Mouse (Mus musculus) T-helper 1 cell (primary cell): ENCODE data around the gene Celf2.

Source experiments
- in situ Hi-C: fragments of 300-600 bp; cut with MboI, MseI; formaldehyde crosslinking; loops from one replicate; pipeline ENCODE4 v1.15.1; 2025; ENCODE audit warnings: high pct_unique_total_duplicates

Celf2 gene

DNA sequence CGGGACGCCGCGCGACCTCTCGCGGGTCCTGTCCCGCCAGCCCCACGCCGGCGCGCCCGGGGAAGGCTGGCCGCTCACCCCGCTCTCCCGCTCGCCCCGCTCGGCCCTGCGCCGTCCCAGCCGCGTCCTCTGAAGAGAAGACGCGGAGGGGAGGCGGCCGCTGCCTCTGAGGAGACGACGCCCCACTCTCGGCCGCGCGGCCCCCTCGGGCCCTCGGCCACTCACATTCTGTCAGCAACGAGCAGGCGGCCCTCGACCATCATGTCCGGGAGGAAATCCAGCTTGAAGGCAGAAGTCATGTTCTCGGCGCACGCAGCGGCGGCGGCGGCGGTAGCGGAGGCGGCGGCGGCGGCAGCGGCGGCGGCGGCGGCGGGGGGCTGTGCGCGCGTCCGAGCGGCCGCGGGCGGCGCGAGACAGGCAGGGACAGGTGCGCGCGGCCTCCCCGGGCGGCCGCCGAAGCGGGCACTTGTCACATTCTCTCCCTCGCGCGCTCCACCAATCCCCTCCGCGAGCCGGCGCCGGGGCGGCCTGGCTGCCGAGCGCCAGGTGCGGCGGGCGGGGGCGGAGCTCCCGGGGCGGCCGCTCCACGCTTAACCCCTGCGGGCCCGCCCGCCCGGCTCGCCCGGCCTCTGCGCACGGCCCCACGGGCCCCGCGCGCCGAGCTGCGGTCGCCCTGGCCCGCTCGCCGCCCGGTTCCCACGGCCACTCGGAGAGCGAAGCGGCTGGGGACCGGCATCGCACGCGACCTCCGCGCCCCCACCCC is 637.1 kb downstream of the Celf2 start:
- in situ Hi-C loops, result no loop called here

DNA sequence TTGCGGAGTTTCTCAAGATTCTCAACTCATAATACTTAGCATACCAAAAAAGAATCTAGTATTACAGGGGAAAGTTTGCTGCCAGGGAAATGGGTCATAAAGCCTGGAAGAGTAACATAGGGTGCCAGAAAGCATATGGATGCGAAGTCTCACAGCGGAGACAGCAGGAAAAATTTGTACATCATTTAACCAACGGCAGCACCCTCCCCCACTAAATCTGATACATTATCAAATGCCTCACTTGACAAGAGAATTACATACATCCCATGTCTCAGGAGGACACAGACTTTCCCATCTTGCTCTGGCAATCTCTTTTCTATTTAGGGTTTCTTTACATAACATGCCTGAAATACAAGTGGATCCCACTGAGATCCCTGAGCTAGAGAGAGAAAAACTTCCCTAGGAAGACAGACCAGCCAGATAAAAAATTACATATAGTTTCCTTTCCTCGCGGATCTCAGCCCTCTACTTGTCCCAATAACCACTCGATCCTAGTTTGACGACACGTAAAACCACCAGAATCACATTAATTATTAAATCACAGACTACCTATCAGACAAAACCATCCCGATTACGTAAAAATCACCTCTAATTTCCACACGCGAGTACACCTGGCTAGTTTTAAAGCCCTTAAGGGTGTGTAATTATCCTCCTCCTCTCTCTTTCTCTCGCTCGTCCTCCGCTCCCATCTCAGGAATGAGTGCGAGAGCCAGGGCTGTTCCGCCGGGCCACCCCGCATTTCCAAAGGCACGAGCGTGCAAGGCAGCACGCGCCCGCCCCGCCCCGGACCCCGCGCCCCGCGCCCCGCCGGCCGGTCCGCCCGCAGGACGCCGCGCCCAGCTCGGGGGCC is 637.9 kb downstream of the Celf2 start:
- in situ Hi-C loops, result no loop called here

DNA sequence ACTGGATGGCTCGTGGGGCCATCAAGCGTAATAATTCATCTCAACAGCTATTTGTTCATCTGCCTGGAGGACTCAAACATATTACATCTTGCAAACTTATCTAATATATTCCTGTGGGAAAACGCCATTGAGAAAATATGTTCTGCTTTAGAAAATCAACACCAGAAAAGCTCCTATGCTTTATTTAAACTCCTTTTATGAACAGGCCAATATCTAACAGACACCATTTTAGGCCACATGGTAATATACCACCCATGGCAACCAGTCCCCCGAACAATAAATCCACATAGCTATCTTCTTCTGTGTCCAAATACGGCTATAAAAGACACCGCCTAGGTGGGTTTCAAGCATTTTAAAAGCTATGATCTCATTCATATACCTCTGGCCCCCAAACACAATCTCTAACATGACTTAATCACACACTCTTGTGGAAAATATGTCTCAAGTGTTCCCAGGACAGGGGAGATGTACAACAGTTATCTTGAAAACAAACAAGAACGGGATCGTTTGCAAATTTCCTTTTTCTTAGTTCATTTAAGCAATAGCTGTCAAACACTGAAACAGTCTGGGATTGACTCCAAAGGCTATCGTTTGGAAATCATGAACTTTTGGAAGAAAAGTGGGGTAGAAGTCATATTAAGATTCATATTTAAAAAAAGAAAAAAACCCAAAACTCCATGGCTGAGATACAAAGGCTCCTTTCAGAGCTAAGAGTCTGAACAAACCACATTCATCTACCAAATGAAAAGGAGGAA is 639.2 kb downstream of the Celf2 start:
- in situ Hi-C loops, result no loop called here

DNA sequence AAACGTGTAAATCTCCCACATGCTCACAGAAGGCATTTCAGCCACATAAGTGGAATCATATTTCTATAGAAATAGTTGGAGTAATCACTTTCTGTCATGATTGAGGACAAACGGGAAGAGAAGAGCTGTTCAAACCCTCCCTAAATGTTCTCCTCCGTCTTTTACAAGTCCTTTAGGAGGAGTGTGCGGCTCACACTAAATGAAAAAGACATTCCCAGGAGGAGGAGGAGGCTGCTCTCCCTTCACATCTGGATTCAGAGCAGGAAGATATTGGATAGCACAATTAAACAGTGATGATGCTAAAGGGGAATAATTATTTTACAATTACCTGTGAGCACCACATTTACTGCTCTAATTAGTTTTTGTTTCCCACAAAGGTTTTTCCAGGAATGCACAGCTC is 642.1 kb downstream of the Celf2 start:
- in situ Hi-C loops, result no loop called here

DNA sequence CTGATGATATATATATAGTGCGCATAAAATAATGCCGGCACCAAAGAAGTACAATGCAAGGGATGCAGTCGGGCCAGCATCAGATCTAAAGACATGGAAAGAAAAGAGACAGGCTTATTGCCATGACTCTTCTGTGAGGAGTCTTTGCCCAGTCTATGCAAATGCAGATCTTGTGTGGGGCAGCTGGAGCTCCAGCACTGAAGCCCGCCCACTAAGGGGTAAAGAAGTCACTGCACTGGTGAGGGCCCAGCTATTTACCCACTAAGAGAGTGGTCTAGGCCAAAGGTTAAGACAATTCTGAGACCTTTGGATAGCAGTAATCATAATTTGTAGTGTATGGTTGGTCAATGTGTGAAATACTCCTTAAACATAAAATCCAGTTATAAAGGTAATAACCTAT is 643.6 kb downstream of the Celf2 start:
- in situ Hi-C loops, result no loop called here

DNA sequence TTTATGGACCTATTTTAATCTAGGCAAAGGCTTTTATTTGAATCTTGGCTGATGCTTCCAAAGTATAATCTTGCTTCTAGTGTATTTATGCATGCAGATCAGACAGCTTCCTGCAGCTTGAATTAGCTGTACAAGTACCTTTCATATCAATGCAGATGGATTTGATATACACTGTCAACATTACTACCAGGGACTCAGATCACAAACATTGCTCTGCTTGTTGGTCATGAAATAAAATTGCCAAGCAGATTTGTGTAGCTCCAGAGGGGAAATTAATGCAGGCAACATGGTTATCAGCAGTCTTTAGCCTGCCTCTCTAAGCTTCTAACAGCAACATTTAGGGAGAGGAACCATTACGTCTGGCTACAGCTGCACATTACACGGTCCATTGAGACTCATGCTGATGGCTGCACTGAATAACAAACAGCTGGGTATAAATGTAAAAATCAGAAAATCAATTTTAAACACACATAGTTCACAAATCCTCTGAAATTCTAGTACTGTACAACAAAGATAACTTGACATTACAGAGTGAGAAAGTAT is 659.2 kb downstream of the Celf2 start:
- in situ Hi-C loops, result no loop called here

DNA sequence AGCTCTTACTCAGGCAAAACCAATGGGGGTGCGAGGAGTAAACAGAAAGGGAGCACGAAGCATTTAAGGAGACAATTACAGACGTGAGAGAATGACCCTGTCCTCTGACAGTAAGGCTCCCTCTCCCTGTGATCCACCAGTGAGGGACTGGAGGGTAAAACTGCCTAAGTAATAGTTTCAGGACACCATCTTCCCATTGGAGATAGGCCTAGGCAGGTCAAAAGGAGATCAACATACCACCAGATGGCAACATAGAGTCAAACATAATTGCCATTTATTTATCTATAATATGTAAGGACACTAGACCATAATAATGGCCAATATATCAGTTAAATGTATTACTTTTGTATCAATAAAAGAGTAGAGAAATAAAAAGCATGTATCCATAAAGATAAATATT is 660.0 kb downstream of the Celf2 start:
- in situ Hi-C loops, result no loop called here

DNA sequence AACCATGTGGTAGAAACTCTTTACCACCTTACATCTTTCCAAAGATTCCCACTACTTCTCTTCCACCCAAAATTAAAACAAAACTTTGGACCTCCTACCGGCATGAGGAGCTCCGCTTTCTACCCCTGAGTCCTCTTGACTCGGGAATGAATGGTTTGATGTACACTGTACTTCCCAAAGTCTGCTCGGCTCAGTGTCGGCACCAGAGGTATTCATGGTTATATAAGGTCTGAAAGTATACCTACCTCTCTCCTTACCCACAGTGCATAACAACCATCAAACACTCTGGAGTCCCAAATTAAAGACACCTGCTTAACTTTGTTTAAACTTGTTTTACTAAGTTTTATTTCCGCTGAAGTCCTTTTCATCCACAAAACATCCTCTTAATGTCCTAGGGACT is 679.3 kb downstream of the Celf2 start:
- in situ Hi-C loops, result no loop called here

DNA sequence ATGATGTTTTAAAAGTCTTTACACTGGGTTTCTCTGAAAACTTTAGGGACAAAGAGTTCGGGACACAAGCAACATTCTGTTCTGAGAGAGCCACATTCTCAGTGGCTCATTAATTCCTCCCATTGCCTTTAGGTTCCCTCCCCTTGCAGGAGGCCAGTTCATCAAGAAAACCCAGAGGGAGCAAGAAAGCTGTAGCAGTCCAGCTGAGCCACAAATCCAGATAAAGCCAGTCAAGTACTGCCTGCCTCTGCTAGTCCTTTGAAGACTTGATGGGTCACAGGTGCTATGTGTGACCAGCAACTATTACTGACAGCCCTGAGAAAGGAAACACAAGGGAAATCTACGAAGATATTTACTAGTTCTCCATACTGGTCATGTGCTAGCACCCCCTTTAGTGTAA is 681.8 kb downstream of the Celf2 start:
- in situ Hi-C loops, result no loop called here

DNA sequence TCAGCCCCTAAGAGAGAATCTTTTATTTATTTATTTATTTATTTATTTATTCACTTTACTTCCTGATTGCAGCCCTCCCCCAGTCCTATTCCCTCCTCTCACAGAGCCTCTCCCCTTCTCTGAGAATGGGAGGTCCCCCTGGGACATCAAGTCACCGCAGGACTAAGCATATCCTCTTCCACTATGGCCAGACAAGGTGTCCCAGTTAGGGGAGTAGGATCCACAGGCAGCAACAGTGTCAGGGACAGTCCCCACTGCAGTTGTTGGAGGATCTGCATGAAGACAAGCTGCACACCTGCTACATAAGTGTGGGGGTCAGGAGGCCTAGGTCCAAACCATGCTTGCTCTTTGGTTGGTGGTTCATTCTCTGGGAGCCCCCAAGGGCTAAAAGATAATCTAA is 686.3 kb downstream of the Celf2 start:
- in situ Hi-C loops, result no loop called here

DNA sequence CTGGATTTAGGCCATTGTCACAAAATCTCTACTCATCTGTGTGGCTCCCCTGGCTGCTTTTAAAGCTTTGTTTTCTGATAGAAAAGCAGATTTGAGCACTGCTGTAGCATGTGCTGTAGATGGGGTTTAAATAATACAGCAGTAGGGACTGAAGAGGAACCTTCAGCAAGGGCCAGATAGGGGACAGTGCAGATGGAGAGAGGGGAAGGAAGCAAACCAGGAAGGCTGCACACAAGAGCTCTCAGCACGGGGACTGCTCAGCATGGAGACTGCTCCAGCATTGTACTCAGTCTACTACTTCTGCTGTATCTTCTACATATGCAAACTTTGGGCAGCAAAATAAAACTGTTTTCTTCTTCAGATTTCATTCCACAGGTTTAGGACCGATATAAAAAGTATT is 687.8 kb downstream of the Celf2 start:
- in situ Hi-C loops, result no loop called here

DNA sequence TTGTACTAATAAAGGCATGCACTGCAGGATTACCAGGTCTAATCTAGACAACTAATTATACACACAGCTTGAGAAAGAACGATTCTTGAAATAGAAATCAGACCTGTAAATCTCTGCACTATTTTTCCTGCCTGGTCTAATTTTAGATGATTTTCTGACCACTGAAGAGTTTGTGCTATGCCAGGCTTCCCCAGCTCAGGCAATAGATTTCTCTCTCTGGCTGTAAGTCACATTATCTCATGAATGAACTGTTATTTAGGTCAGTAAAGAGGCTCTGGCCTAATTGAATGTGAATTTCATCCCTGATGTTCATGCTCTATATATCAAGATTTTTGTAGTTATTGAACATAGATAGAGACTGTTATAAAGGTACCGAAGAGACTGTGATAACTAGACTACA is 694.1 kb downstream of the Celf2 start:
- in situ Hi-C loops, result no loop called here

DNA sequence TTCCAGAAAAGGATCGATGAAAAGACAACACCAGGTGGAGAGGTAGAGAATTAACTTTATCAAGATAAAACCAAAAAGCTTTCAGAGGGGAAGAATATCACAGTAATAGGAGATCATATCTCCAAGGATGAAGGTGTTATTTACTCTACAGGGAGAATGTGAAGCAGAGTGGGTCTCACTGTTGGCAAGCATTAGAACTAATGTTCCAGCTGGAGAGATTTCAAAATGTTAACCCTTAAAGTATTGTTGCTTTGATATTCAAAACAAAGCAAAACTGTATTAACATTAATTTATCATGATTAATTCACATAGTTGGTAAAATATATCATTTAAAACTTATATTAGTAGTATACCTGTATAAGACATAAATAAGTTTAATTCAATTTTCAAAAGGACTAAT is 700.6 kb downstream of the Celf2 start:
- in situ Hi-C loops, result no loop called here

DNA sequence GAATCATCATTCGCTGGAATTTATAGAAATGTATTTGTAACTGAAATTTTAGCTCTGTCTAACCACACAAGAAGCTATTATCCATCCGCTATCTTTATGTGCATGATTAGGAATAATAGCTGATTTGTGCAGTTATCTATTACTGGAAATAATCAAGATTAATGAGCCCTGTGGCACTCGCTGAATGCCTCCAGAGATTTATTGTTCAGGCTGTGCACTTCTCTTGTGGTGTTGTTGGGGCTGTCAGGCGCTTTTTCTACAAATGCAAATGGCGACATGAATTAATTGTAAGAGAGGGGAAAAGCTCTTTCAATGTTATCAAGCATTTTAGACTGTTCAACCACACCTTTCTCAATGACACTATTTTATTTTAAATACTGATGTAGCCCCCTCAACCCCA is 712.6 kb downstream of the Celf2 start:
- in situ Hi-C loops, result no loop called here

DNA sequence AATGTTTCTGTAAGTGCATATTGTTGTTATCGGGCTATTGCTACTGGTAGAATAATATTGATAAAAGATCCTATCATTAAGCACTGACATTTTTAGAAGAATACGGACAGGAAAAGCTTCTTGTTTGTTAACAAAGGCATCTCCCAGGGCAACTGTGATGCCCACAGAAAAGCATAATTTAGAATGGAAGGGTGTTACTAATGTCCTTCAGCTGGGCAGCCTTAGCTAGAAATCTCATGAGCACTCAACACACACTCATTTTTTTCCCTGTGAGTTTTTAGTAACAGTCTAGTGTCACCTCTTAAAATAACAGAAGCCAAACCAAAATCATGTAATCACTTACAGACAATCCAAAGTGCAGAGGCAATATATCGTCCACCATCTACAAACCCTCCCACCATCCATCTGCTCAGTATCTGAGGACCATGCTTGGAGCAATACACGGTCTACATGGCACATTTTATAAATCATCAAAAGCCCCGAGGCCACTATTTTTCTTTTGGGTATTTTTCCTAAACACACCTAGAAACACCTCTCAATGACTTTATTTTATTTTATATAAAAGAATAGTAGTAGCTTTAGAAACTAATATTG is 713.3 kb downstream of the Celf2 start:
- in situ Hi-C loops, result no loop called here

DNA sequence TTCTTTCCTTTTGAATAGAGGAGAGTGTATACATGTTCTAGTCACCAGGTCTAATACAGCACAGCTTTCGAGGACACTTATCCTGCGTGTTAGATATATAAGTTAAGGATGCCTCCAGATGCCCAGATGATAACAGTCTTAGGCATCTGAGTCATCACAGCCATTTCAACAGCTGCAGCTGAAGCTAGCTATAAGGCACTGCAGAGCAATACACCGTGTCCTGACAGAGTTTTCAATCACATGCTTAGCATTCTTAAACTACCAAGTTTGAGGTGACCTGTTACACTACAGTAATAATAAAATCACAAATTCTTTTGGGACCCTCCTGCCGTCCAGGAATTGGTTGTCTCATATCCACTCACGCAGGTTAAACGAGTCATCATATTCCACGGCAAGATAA is 714.5 kb downstream of the Celf2 start:
- in situ Hi-C loops, result no loop called here

DNA sequence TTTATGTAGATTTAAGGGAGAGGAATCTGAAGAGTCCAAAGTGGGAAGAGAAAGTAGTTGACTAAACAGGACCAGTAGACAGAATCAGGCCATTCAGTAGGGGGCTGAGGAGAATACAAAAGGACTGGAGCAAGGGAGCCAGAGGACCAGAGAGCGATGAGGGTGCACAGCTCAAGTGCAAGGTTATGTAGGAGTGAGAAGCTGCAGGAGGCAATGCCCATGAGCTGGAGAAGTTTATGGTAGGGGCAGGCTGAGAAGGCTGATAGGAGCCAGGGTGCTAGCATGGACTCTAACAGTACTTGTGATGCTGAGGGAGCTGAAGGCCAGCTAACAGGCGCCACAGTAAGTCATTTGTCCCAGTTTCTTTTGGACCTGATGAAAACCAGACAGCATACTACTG is 718.5 kb downstream of the Celf2 start:
- in situ Hi-C loops, result no loop called here

DNA sequence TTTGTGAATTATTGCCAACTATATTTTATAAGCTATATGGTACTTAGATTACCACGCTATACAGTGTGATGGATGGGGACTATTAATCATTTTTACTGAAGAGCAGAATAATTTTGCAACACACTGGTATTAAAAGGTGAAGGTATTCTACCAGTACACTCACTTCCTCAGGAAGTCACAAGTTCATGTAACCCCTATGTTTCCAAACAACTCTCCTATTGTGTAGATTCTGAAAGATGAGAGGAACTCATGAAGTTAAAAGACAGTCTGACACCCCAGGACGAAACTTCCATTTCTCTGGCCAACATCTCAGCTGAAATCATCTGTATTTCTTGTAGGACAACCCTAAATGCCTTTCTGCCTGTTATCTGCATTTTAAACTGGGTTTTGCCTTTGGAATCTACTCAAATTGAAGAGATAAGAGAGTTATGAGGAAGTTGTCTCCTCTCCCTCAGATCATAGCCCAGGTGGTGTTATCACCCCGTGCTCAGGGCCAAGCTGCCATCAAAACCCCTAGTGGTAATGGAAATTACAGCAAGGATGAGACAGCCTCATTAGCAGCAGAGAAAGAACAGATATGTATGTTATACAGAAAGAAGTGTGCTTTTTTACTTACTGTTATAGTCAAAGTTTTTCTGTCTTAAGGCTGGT is 722.7 kb downstream of the Celf2 start:
- in situ Hi-C loops, result no loop called here

DNA sequence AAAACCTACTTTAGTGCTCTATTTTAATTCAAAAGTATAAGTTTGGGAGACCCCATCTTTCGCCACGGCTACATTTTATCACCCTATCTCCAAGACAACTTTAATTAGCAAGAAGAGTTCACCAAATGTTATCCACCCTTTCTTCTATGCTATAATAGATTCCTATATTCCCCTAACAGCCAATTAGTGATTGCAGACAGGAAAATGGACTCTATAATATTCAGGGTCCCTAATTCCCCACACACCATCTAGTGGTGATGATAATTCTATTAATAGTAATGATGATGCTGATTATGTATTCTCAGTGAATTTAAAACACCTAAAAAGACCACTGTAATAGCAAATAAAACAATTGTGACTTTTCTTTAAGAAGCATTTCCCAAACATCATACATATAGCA is 739.1 kb downstream of the Celf2 start:
- in situ Hi-C loops, result no loop called here

DNA sequence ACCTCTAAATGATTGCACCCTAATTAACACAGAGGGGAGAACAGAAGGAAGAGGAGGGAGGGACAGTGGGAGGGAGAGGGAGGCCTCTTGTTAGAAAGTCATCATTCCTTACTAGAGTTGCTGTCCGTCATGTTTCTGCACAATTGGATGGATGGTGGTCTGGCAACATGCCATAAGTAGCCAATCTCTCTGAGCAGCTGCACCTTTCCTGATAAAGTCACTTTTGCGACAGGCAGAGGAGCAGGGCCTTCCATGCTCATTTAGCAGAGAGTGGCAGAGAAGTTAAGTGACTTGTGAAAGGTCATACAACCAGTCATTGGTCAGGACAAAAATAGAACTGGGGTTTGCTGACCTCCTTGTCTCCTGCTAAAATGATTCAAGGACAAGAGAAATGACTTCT is 747.0 kb downstream of the Celf2 start:
- in situ Hi-C loops, result no loop called here

DNA sequence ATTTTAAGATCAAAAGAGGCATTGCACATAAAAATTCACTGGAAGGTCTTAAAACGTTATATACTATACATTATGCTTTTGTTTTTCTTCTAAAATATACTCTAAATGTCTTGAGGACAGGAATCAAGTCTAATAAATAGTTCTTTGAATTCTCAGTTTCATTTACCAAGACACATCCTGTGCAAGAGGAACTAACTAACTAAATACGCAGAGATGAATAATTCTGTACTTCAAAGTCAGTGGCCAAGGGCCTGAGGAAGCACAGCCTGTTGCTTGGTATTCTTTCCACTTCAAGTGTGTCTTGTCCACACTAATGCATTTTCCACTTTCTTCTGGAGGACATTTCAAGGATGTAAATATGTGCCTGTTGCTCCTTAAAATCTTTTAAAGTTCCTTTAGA is 766.2 kb downstream of the Celf2 start:
- in situ Hi-C loops, result no loop called here
